Mouse (Mus musculus) heart, embryonic 11.5 days (tissue): ENCODE measurements around the gene Aanat. TPM values are rescaled to one million over a fixed set of nuclear protein-coding genes. Genes with fewer than 3 reads are reported as not detected.
A peak's percentile ranks its signal among the peaks of the same experiment; 100 is the strongest.
"Not testable (repeated sequence)": the region's sequence is repeated elsewhere in the genome, so short reads cannot be mapped to it uniquely, and the experiment has no call there.

Source experiments
- ATAC-seq: fragments of 200-750 bp; cut with Nextera tagmentation; replicated peaks from 2 replicates; pipeline ENCODE4 v1.8.0; 2017; ENCODE audit warnings: moderate library complexity; ENCODE audit not compliant: insufficient number of reproducible peaks, low FRiP score, low TSS enrichment
- H3K27ac ChIP-seq: fragments of 300-500 bp; sonication (generic); 2 replicates; pipeline ENCODE4 v1.5.1; 2014; ENCODE audit warnings: mild to moderate bottlenecking, low read depth, low read length
- H3K27me3 ChIP-seq: fragments of 300-500 bp; sonication (generic); 2 replicates; pipeline ENCODE4 v1.6.1; 2014; ENCODE audit warnings: mild to moderate bottlenecking, low read length, mixed read lengths; ENCODE audit not compliant: control insufficient read depth, insufficient read depth
- H3K36me3 ChIP-seq: fragments of 300-500 bp; sonication (generic); 2 replicates; pipeline ENCODE4 v1.6.1; 2014; ENCODE audit warnings: mild to moderate bottlenecking, low read length, moderate library complexity, mixed read lengths; ENCODE audit not compliant: control insufficient read depth, insufficient read depth
- H3K4me1 ChIP-seq: fragments of 300-500 bp; sonication (generic); 2 replicates; pipeline ENCODE4 v1.6.1; 2014; ENCODE audit warnings: low read length; ENCODE audit not compliant: control insufficient read depth, insufficient read depth
- H3K4me2 ChIP-seq: fragments of 300-500 bp; sonication (generic); 2 replicates; pipeline ENCODE4 v1.6.1; 2014; ENCODE audit warnings: mild to moderate bottlenecking, moderate library complexity
- H3K4me3 ChIP-seq: fragments of 300-500 bp; sonication (generic); 2 replicates; pipeline ENCODE4 v1.5.1; 2014; ENCODE audit warnings: low read depth, low read length
- H3K9ac ChIP-seq: fragments of 300-500 bp; sonication (generic); 2 replicates; pipeline ENCODE4 v1.6.1; 2014; ENCODE audit warnings: mild to moderate bottlenecking, low read depth, low read length, moderate library complexity
- H3K9me3 ChIP-seq: fragments of 300-500 bp; sonication (generic); replicated peaks from 2 replicates; pipeline ENCODE4 v1.6.1; 2016; ENCODE audit warnings: low read length; ENCODE audit not compliant: control insufficient read depth
- WGBS: fragments of 180-500 bp; shearing (Covaris S2); extraction: QIAGEN DNeasy Blood & Tissue Kit; methylation state at CpG from one replicate; pipeline ENCODE4 v1.1.7; 2014; ENCODE audit not compliant: insufficient replicate concordance; 5-methylcytosine and 5-hydroxymethylcytosine counted together
- polyA plus RNA-seq: library from polyadenylated mRNA; unstranded; fragments of >200 nt; fragmentation: Nextera tagmentation; extraction: Ambion mirVana; gene quantifications from 2 replicates; pipeline ENCODE4 v1.2.1, GENCODE M21; 2014

Gene Aanat
- polyA plus RNA-seq, 1 experiment from 2014 or later, result not detected

DNA sequence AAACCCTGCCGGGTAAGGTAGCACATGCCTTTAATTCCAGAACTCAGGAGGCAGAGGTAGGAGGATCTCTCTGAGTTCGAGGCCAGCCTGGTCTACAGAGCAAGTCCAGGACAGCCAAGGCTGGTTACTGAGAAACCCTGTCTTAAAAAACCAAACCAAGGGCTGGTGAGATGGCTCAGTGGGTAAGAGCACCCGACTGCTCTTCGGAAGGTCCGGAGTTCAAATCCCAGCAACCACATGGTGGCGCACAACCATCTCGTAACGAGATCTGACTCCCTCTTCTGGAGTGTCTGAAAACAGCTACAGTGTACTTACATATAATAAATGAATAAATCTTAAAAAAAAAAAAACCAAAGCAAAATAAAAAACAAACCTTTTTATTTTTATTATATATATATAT is 50.4 kb downstream of the Aanat start:
- not testable (repeated sequence) for H3K27ac ChIP-seq, H3K9me3 ChIP-seq, H3K9ac ChIP-seq, H3K4me2 ChIP-seq, H3K27me3 ChIP-seq, H3K4me1 ChIP-seq, ATAC-seq, H3K4me3 ChIP-seq, H3K36me3 ChIP-seq
- WGBS, result 67% methylated on average over 8 of the region's 8 CpGs

- Histone ChIP-seq H3K9ac (no peak overlapping the region), H3K4me3 (no peak overlapping the region), H3K27ac (0 out of 2 replicates have a peak overlapping the region, but pooled peaks have one; percentile 6), H3K4me1 (peaks cover 10% of the 10 kb centered on the region), H3K4me2 (no peak overlapping the region), H3K27me3 (peaks cover 7% of the 10 kb centered on the region; the same call in 1 of the 2 replicates), H3K9me3 (no peaks in the 10 kb centered on the region), H3K36me3 (no peaks in the 10 kb centered on the region)
- no peak for ATAC-seq
- WGBS, result 45% methylated on average over 5 of the region's 5 CpGs
These were observed 54.9 kb downstream of the Aanat start for GRCm38 (mm10) chr11:116641168-116641567.

GRCm38 (mm10) chr11:116641731-116642130 is 55.5 kb downstream of the Aanat start:
- Histone ChIP-seq H3K4me2 (no peak overlapping the region), H3K27ac (no peak overlapping the region), H3K27me3 (peaks cover 9% of the 10 kb centered on the region; the same call in 1 of the 2 replicates), H3K9me3 (no peaks in the 10 kb centered on the region), H3K4me1 (peaks cover 12% of the 10 kb centered on the region), H3K9ac (no peak overlapping the region), H3K4me3 (no peak overlapping the region), H3K36me3 (no peaks in the 10 kb centered on the region)
- WGBS, result 54% methylated on average over 3 of the region's 3 CpGs
- ATAC-seq, result no peak

DNA sequence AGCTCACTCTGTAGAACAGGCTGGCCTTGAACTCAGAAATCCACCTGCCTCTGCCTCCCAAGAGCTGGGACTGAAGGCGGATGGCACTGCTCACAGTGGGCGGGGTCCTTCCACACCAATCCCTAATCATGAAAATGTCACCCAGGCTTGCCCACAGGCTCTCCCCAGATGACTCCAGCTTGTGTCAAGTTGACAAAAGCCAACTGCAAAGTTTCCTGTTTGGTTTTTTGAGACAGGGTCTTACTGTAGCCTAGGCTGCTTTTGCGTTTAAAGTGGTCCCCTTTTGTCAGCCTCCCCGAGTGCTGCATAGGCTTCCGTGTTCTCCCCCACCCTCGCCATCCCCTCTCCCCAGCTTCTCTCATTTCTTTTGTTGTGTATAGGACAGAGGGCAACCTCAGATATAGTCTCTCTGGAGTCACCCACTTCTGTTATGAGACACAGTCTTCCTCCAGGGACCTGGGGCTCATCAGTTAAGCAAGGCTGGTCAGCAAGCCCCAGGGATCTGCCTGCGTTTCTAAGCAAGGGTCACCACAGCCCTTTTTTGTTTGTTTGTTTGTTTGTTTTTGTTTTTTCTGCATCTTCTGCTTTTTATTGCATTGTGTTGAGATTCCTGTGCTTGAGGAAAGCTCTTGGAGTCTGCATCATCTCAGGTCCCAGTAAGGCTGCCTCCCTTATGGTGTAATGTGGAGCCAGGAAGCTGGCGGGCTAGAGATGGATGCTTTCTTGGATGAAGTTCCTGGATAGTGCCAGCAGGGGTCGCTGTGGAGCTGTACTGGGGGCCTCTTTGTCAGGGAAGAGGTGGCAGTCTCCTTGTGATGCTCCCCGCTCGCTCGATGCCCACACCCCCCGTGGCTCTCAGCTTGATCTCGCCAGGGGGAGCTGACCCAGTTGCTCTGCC is 56.7 kb downstream of the Aanat start:
- Histone ChIP-seq H3K4me3 (peak overlapping the region; percentile 25; the same call in 1 of the 2 replicates), H3K36me3 (no peaks in the 10 kb centered on the region), H3K4me1 (peaks cover 21% of the 10 kb centered on the region), H3K27me3 (peaks cover 9% of the 10 kb centered on the region; the same call in 1 of the 2 replicates), H3K4me2 (peak overlapping the region; percentile 60), H3K9ac (0 out of 2 replicates have a peak overlapping the region, but pooled peaks have one; percentile 39), H3K9me3 (no peaks in the 10 kb centered on the region), H3K27ac (no peak overlapping the region)
- no peak; the same call in 1 of the 2 replicates for ATAC-seq
- 33% methylated on average over 14 of the region's 14 CpGs for WGBS

DNA sequence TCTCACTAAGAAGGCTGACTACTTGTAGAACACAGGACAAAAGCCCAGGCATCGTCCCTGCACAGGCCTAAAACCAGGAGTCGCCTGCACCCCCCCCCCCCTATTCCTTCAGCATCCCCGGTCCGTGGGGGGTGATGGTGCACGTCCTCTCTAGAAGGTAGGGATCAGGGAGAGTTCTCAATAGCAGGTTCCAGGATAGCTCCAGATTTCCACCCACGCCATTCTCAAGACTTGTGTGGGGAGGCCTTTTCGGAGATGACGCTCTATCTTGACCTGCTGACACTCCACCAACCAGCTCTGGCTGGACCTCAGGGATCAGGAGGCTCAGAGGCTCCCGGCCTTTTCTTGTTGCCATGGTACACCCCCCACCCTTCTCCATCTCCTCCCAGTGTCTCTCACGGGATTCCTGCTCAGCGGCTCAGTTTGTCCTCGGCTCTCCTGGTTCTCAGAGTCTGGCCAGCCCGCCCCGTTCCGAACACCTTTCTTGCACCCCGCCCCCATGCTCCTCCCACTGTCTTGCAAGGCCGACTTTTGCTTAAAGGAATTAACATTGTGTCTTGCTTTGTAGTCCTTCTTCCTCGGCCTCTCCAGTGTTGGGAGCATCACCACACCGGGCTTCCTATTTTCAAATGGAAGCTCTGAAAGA is 57.5 kb downstream of the Aanat start:
- WGBS, result 10% methylated on average over 19 of the region's 19 CpGs
- Histone ChIP-seq H3K4me2 (peak overlapping the region; percentile 60), H3K4me3 (peak overlapping the region; percentile 25; the same call in 1 of the 2 replicates)

GRCm38 (mm10) chr11:116644225-116645112 is 58.2 kb downstream of the Aanat start:
- H3K9me3 ChIP-seq, result no peaks in the 10 kb centered on the region
- no peaks in the 10 kb centered on the region for H3K36me3 ChIP-seq
- 42% methylated on average over 21 of the region's 21 CpGs for WGBS
- H3K9ac ChIP-seq, result 0 out of 2 replicates have a peak overlapping the region, but pooled peaks have one; percentile 22
- H3K27me3 ChIP-seq, result peaks cover 9% of the 10 kb centered on the region
- no peak overlapping the region for H3K27ac ChIP-seq
- peak overlapping the region; percentile 60 for H3K4me2 ChIP-seq
- ATAC-seq, result no peak
- peaks cover 33% of the 10 kb centered on the region for H3K4me1 ChIP-seq
- 0 out of 2 replicates have a peak overlapping the region, but pooled peaks have one; percentile 12 for H3K4me3 ChIP-seq

More for the DNA sequence above, 57.5 kb downstream of the Aanat start:
- Histone ChIP-seq H3K27me3 (peaks cover 9% of the 10 kb centered on the region), H3K27ac (no peak overlapping the region), H3K9me3 (no peaks in the 10 kb centered on the region), H3K9ac (0 out of 2 replicates have a peak overlapping the region, but pooled peaks have one; percentile 39), H3K36me3 (no peaks in the 10 kb centered on the region), H3K4me1 (peaks cover 28% of the 10 kb centered on the region)
- no peak for ATAC-seq

DNA sequence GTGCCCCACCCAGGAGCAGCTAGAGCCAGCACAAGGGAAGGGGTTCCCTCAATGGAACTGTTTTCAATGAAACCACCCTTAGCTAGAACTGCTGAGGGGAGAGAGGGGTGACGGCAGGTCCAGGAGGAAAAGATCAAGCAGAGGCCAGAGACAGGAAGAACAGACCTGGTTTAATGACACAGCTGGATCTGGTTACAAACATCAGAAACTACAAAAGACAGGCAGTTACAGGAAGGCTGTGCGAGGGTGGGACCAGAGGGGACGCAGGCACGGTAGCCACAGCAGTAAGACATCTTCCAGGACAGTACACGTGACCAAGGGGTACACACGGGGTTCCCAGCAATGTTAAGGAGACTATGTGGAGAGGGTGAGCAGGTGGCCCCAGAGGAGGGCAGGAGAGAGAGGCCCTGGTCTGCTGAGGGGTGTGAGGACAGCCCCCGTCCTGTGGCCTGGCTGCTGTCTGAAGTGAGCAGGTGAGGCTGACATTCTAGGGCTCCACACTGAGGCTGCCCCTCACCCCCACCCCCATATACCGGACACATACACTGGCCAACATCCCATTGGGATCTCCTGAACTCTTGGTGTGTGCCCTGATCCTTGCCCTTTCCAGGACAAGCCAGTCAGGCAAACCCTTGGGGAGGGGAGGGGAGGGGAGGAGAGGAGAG is 59.3 kb downstream of the Aanat start:
- Histone ChIP-seq H3K4me2 (no peak overlapping the region), H3K27ac (no peak overlapping the region), H3K4me1 (peaks cover 33% of the 10 kb centered on the region), H3K9ac (no peak overlapping the region), H3K36me3 (no peaks in the 10 kb centered on the region), H3K27me3 (peaks cover 13% of the 10 kb centered on the region), H3K9me3 (no peaks in the 10 kb centered on the region), H3K4me3 (no peak overlapping the region)
- ATAC-seq, result no peak
- 51% methylated on average over 8 of the region's 8 CpGs for WGBS
